ENCODE assay signal across 18 mouse cellular contexts in the genomic region with DNA sequence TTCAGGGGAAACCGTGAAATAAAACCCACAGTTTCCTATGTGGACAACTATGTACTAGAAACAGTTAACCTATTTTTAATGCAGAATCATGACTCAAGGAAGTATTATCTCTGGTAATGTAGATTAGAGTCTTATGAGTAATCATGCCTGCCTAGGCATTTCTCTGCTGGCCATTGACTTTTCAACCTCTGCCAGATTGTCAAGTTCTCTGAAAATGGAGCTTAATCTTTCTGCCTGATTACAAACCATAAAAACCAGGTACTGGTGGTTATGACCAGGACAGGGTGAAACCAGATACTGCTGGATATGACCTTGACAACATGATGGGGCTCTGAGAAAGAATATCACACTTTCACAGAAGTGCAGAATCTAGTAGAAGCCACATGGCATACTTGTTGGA.
DNase-seq lines count a peak whose midpoint lies in the region; ATAC-seq and TF ChIP-seq lines count a peak whose summit lies in the region.
"Had no signal": no experiment of that assay in that cellular context is flagged by ENCODE, and none has a peak within 500 bp of the region (broad histone marks: within the 10 kb centered on the region; RNA-seq: fewer than 3 reads in every experiment).

No protein-coding gene starts in this region.

- no peaks in the 10 kb centered on the region for H3K36me3 ChIP-seq in intestine, embryonic 15.5 days
- H3K36me3 ChIP-seq in intestine, postnatal 0 days (ENCODE audit: control insufficient read depth, insufficient read depth) = no peaks in the 10 kb centered on the region
- H3K36me3 ChIP-seq: embryonic facial prominence, embryonic 10.5 days; embryonic facial prominence, embryonic 12.5 days; forebrain, embryonic 15.5 days had no signal

- peak; percentile 45; the same call in 1 of the 2 replicates for ATAC-seq in intestine, embryonic 15.5 days
- peak; percentile 70 for ATAC-seq in intestine, postnatal 0 days
- ATAC-seq: forebrain, embryonic 13.5 days; forebrain, embryonic 15.5 days; forebrain, postnatal 0 days had no signal

- H3K4me1 ChIP-seq in intestine, embryonic 15.5 days (replicated peaks) = no peaks in the 10 kb centered on the region
- H3K4me1 ChIP-seq in intestine, postnatal 0 days (replicated peaks; ENCODE audit: control insufficient read depth, insufficient read depth, low read length) = no peaks in the 10 kb centered on the region
- H3K4me1 ChIP-seq: embryonic facial prominence, embryonic 10.5 days; embryonic facial prominence, embryonic 12.5 days; forebrain, embryonic 13.5 days; forebrain, embryonic 15.5 days had no signal

- no peaks in the 10 kb centered on the region for H3K27me3 ChIP-seq in intestine, embryonic 15.5 days (replicated peaks)
- H3K27me3 ChIP-seq in intestine, postnatal 0 days (replicated peaks; ENCODE audit: control insufficient read depth, insufficient read depth, low read length) = no peaks in the 10 kb centered on the region
- H3K27me3 ChIP-seq: embryonic facial prominence, embryonic 12.5 days; forebrain, embryonic 13.5 days; forebrain, embryonic 15.5 days had no signal

- no peak overlapping the region for H3K27ac ChIP-seq in intestine, embryonic 15.5 days
- no peak overlapping the region for H3K27ac ChIP-seq in intestine, postnatal 0 days (ENCODE audit: low read depth, low read length)
- H3K27ac ChIP-seq: embryonic facial prominence, embryonic 10.5 days; embryonic facial prominence, embryonic 12.5 days; forebrain, embryonic 13.5 days; forebrain, embryonic 15.5 days had no signal

- DNase-seq in 416B (ENCODE audit: low read depth) = peak; percentile 84
- no peak for DNase-seq in layer of hippocampus, adult 9-11 months
- DNase-seq in adrenal gland, postnatal 36 days = no peak
- DNase-seq: adrenal gland, adult 2 months; adrenal gland, postnatal 10 days; adrenal gland, postnatal 25 days; cerebellum, adult 11-12 months; cerebellum, adult 2 months; cerebellum, adult 9-11 months; cerebellum, postnatal 14 days; cerebellum, postnatal 36 days; forebrain, postnatal 0 days had no signal

- TF ChIP-seq CTCF in intestine, postnatal 0 days (IDR thresholded peaks at IDR 0.05; ENCODE audit: low read depth) = no peak

- H3K4me2 ChIP-seq in intestine, embryonic 15.5 days (replicated peaks) = no peak overlapping the region
- H3K4me2 ChIP-seq in intestine, postnatal 0 days (replicated peaks; ENCODE audit: low read depth) = no peak overlapping the region
- H3K4me2 ChIP-seq: embryonic facial prominence, embryonic 12.5 days; forebrain, embryonic 13.5 days; forebrain, embryonic 15.5 days had no signal

- H3K9me3 ChIP-seq in intestine, embryonic 15.5 days = no peaks in the 10 kb centered on the region
- no peaks in the 10 kb centered on the region for H3K9me3 ChIP-seq in intestine, postnatal 0 days (ENCODE audit: control insufficient read depth)
- H3K9me3 ChIP-seq: embryonic facial prominence, embryonic 10.5 days; embryonic facial prominence, embryonic 12.5 days; forebrain, embryonic 13.5 days; forebrain, embryonic 15.5 days had no signal

- no peak overlapping the region for H3K9ac ChIP-seq in intestine, embryonic 15.5 days
- no peak overlapping the region for H3K9ac ChIP-seq in intestine, postnatal 0 days (ENCODE audit: low read depth, low read length)
- H3K9ac ChIP-seq: embryonic facial prominence, embryonic 12.5 days; forebrain, embryonic 13.5 days; forebrain, embryonic 15.5 days; forebrain, postnatal 0 days had no signal

- H3K4me3 ChIP-seq in intestine, embryonic 15.5 days (replicated peaks) = no peak overlapping the region
- no peak overlapping the region for H3K4me3 ChIP-seq in intestine, postnatal 0 days (ENCODE audit: low read depth, low read length)
- H3K4me3 ChIP-seq: embryonic facial prominence, embryonic 10.5 days; embryonic facial prominence, embryonic 12.5 days; forebrain, embryonic 13.5 days; forebrain, embryonic 15.5 days had no signal

- WGBS in intestine, embryonic 15.5 days = 81% methylated on average over 1 of the region's 1 CpGs
- WGBS in intestine, postnatal 0 days = 76% methylated on average over 1 of the region's 1 CpGs
